Mouse (Mus musculus): Measurements from ENCODE around the gene Olfr59.

GRCm38 (mm10) chr11:74337931-74338330, 54.4 kb downstream of the Olfr59 start, which contains the start of gene Olfr410:
- TF ChIP-seq CTCF (conservative IDR thresholded peaks at IDR 0.05; ENCODE audit: insufficient read depth, insufficient read length, low read depth, low read length): no peak
- no peak for TF ChIP-seq POLR2A (IDR thresholded peaks at IDR 0.05; ENCODE audit: low read depth, low read length)
